Mouse (Mus musculus) liver, embryonic 18 days (tissue): ENCODE measurements around the gene Prl. TPM values are rescaled to one million over a fixed set of nuclear protein-coding genes. Genes with fewer than 3 reads are reported as not detected.

Experiments
- polyA plus RNA-seq: library from polyadenylated mRNA; depleted of rRNA; stranded (reverse); fragments of >200 nt; gene quantifications from 2 replicates; pipeline ENCODE4 v1.2.3, GENCODE M21; 2012; rRNA removed

Gene Prl
- polyA plus RNA-seq: not detected in 2 replicates

DNA sequence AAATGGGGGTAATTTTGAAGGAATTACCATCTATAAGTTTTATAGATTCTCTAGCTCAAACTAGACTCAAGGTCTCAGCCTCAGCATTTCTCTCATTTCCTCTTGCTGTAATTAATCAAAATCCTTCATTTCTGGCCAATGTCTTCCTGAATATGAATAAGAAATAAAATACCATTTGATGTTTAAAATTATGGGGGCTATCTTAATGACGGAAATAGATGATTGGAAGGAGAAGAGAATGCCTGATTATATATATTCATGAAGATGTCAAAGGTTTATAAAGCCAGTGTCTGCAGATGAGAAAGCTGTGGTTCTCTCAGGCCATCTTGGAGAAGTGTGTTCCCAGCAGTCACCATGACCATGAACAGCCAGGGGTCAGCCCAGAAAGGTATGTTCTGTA lies at the start of gene Prl:
Gene Prl, plus strand, starts transcription at position 301 of the 400 bp plus-strand sequence.

GRCm38 (mm10) chr13:27093890-27094289 lies 36.5 kb downstream of the Prl start, which contains the start of gene Prl3d1:
Gene Prl3d1 (plus strand): TSS chr13:27094190.

Other genes with a start within 250 kb of the Prl start
- not detected in 2 replicates for gene Prl3d1, start 36.6 kb downstream of the Prl start, polyA plus RNA-seq
- gene Prl3d2, start 64.1 kb downstream of the Prl start, polyA plus RNA-seq: not detected in 2 replicates
- gene Prl3d3, start 99.2 kb downstream of the Prl start, polyA plus RNA-seq: not detected in 2 replicates
- gene Prl3c1, start 139.1 kb downstream of the Prl start, polyA plus RNA-seq: not detected in 2 replicates
- gene Prl3b1, start 184.3 kb downstream of the Prl start, polyA plus RNA-seq: 0.09 and 0.11 TPM in 2 replicates
- gene Prl3a1, start 201.9 kb downstream of the Prl start, polyA plus RNA-seq: not detected in 2 replicates